Mouse (Mus musculus) heart, postnatal 0 days (tissue): ENCODE measurements around the gene Snapc4.

ENCODE experiments used
- CTCF ChIP-seq: IDR thresholded peaks from 2 replicates; pipeline ENCODE4 v1.5.1; 2016; ENCODE audit warnings: antibody characterized with exemption, control low read depth, low read depth
- EP300 ChIP-seq: IDR thresholded peaks from 2 replicates; pipeline ENCODE4 v1.6.1; 2016; ENCODE audit warnings: antibody characterized with exemption, low read depth

DNA sequence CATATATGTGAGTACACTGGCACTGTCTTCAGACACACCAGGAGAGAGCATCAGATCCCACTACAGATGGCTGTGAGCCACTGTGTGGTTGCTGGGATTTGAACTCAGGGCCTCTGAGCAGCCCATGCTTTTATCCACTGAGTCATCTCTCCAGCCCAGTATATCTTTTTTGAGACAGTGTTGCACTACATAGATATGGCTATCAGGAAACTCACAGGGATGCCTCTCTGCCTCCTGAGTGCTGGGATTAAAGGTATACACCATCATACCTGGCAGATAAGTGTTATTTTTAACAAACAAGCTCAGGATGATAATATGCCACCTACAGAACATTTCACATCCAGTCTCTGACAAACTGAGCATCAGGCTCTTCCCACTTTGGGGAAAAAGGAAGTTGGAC is 36.6 kb upstream of the Snapc4 start:
- TF ChIP-seq EP300 (no peak), CTCF (no peak)
